Mouse (Mus musculus) embryonic facial prominence, embryonic 11.5 days (tissue): ENCODE measurements around the gene Adh1. TPM values are rescaled to one million over a fixed set of nuclear protein-coding genes. Genes with fewer than 3 reads are reported as not detected.

ENCODE experiments used
- ATAC-seq: fragments of 200-750 bp; cut with Nextera tagmentation; replicated peaks from 2 replicates; pipeline ENCODE4 v1.8.0; 2017; ENCODE audit warnings: low read depth; ENCODE audit not compliant: insufficient number of reproducible peaks, low FRiP score, low TSS enrichment
- DNase-seq: peaks from one replicate; pipeline ENCODE4 v3.0.0-alpha.2; 2015; ENCODE audit warnings: low spot score
- H3K27ac ChIP-seq: fragments of 300-500 bp; sonication (generic); replicated peaks from 2 replicates; pipeline ENCODE4 v1.5.1; 2014; ENCODE audit warnings: mild to moderate bottlenecking, low read depth, low read length, control low read depth
- H3K27me3 ChIP-seq: fragments of 300-500 bp; sonication (generic); 2 replicates; pipeline ENCODE4 v1.6.1; 2014; ENCODE audit warnings: mild to moderate bottlenecking, low read length, moderate library complexity, mixed read lengths; ENCODE audit not compliant: control insufficient read depth, insufficient read depth
- H3K36me3 ChIP-seq: fragments of 300-500 bp; sonication (generic); replicated peaks from 2 replicates; pipeline ENCODE4 v1.6.1; 2014; ENCODE audit warnings: low read depth, mild to moderate bottlenecking, low read length, moderate library complexity, mixed read lengths; ENCODE audit not compliant: control insufficient read depth, insufficient read depth
- H3K4me1 ChIP-seq: fragments of 300-500 bp; sonication (generic); 2 replicates; pipeline ENCODE4 v1.6.1; 2014; ENCODE audit warnings: low read length, mixed read lengths; ENCODE audit not compliant: control insufficient read depth, insufficient read depth
- H3K4me2 ChIP-seq: fragments of 300-500 bp; sonication (generic); 2 replicates; pipeline ENCODE4 v1.6.1; 2014; ENCODE audit warnings: low read depth, mild to moderate bottlenecking, control low read depth, low read length, moderate library complexity
- H3K4me3 ChIP-seq: fragments of 300-500 bp; sonication (generic); 2 replicates; pipeline ENCODE4 v1.5.1; 2014; ENCODE audit warnings: low read depth, low read length, control low read depth
- H3K9ac ChIP-seq: fragments of 300-500 bp; sonication (generic); replicated peaks from 2 replicates; pipeline ENCODE4 v1.6.1; 2014; ENCODE audit warnings: mild to moderate bottlenecking, control low read depth, low read length
- H3K9me3 ChIP-seq: fragments of 300-500 bp; sonication (generic); replicated peaks from 2 replicates; pipeline ENCODE4 v1.6.1; 2016; ENCODE audit warnings: mild to moderate bottlenecking, low read length, inconsistent platforms, mixed read lengths; ENCODE audit not compliant: control insufficient read depth
- WGBS: fragments of 180-500 bp; shearing (Covaris S2); extraction: QIAGEN DNeasy Blood & Tissue Kit; methylation state at CpG from one replicate; pipeline ENCODE4 v1.1.7; 2014; 5-methylcytosine and 5-hydroxymethylcytosine counted together
- polyA plus RNA-seq: library from polyadenylated mRNA; unstranded; fragments of >200 nt; fragmentation: Nextera tagmentation; extraction: Ambion mirVana; gene quantifications from 2 replicates; pipeline ENCODE4 v1.2.1, GENCODE M21; 2014

Gene Adh1
- polyA plus RNA-seq, 1 experiment from 2014 or later: not detected

DNA sequence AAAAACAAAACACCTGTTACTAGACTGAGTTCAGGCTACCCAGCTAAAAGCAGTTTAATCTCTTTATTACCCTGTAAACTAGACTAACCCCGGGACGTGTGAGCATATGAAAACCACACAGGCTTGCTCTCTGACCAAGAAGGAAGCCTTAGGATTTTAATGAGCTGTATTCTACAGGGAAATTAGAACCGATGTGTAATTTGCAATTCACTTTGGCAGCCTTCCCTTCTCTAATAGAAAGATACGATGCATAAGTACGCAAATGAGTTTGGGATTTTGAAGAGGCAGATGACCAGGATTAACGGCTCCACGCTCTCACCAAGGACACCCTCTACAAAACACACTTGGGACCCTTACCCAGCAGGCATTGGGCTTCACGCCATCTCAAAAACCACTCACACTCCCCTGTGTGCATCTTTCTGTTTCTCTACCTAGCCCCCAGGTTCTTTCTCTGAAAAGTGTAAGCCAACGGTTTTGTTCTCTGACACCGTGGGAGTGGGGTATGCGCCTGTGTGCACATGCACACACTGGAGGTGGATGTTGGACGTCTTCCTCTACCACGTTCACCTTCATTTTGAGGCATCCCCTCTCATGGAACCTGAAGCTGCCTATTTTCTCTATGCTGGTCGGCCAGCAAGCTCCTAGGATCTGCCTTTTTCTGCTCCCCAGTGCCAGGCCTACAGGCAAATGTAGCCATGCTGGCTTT is 18.6 kb upstream of the Adh1 start:
- 86% methylated on average over 14 of the region's 14 CpGs for WGBS
- ATAC-seq (no peak), DNase-seq (no peak)
- H3K27me3 ChIP-seq: no peaks in the 10 kb centered on the region
- H3K9ac ChIP-seq: no peak overlapping the region
- H3K4me1 ChIP-seq: no peaks in the 10 kb centered on the region
- no peak overlapping the region for H3K27ac ChIP-seq
- no peaks in the 10 kb centered on the region for H3K36me3 ChIP-seq
- no peak overlapping the region for H3K4me3 ChIP-seq
- H3K4me2 ChIP-seq: no peak overlapping the region
- H3K9me3 ChIP-seq: no peaks in the 10 kb centered on the region

DNA sequence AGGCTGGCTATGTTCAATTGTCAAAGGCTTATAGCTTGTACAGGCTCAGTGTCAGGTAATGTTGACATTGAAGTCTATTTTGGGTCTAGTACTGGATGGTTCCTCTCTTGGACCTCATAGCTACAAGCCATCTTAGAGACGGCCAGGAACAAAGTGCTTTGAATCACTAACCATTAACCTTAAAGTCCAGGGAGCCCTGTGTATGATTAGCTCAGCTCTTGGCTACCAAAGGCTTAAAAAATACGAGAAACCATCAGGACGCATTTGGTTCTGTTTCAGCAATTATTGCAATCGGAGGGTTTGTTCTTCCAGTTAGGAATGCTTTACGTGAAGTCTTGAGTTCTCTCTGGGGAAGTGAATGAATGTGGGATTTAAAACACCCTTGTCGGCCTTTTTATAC is 17.9 kb upstream of the Adh1 start:
- Histone ChIP-seq H3K4me1 (no peaks in the 10 kb centered on the region), H3K9me3 (no peaks in the 10 kb centered on the region), H3K9ac (no peak overlapping the region), H3K27ac (no peak overlapping the region), H3K27me3 (no peaks in the 10 kb centered on the region), H3K4me3 (no peak overlapping the region), H3K4me2 (no peak overlapping the region), H3K36me3 (no peaks in the 10 kb centered on the region)
- ATAC-seq (no peak), DNase-seq (no peak)
- 88% methylated on average over 6 of the region's 6 CpGs for WGBS

DNA sequence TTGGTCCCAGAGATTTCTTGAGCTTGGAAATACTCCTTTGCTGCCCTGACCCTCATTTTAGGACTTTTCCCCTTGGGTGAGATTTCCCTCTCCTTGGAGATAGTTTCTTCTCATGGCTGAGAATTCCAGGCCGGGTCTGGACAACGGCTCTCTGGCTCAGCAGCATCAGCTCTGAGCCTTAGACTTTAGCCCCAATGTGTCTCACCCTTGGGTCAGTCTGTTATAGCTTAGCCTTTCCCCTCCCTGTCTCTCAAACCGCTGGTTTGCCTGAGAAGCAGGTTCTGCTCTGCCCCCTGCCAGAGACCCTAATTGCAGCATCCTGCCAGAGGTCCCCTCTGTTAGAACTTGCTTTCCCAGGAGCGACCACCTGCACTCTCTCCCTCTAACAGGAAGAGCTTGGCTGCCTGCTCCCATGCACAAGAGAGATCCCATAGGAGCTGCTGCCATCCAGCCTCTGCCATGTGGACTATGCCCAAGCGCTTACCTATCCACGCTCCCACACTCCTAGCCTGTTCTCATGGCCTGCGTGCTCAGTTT is 16.4 kb upstream of the Adh1 start:
- Histone ChIP-seq H3K4me2 (no peak overlapping the region), H3K9ac (no peak overlapping the region), H3K27ac (no peak overlapping the region), H3K36me3 (no peaks in the 10 kb centered on the region), H3K4me3 (no peak overlapping the region), H3K4me1 (no peaks in the 10 kb centered on the region), H3K9me3 (no peaks in the 10 kb centered on the region), H3K27me3 (no peaks in the 10 kb centered on the region)
- DNase-seq: no peak
- no peak for ATAC-seq
- WGBS: 73% methylated on average over 7 of the region's 7 CpGs

DNA sequence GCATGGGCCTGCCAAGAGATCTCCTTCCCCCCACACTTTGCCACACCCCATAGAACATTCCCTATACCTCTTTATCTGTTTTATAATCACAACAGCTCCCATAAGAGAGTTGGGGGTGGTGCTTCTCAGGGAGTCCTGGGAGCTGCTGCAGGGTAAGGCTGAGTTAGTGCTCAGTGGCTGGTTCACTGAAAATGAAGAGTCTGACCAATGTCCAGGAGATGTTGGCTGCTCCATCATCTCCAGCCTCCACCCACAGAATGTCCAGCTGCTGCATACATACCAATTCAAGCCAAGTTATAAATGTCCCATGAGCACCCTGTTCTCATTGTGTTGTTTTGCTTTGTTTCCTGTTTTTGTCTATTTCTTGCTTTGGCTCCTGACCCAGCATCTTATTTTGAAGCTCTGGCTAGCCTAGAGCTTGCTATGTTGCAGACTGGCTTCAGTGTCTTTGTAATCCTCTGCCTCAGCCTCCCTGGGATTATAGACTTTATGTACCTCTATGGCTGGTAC is 14.2 kb upstream of the Adh1 start:
- no peaks in the 10 kb centered on the region for H3K9me3 ChIP-seq
- DNase-seq (no peak), ATAC-seq (no peak)
- no peaks in the 10 kb centered on the region for H3K36me3 ChIP-seq
- H3K9ac ChIP-seq: no peak overlapping the region
- H3K4me1 ChIP-seq: no peaks in the 10 kb centered on the region
- no peak overlapping the region for H3K27ac ChIP-seq
- H3K4me2 ChIP-seq: no peak overlapping the region
- H3K27me3 ChIP-seq: no peaks in the 10 kb centered on the region
- no peak overlapping the region for H3K4me3 ChIP-seq

DNA sequence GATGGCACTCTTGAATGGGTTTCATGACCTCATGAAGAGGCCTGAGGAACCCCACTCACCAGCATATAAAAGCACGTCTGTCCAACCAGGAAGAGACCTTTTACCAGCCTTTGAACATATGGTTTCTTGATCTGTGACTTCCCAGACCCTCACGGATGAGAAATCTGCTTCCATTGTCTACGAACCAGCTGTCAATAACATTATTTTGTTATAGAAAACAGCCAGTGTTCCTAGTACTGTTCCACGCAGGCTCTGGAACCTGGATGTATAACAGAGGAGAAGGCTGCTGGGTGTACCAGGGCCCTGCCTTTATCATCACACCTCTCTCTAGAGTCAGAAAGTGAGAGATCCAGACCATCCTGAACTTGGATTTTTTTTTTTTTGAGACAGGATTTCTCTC is 13.6 kb upstream of the Adh1 start:
- Histone ChIP-seq H3K9ac (no peak overlapping the region), H3K27me3 (no peaks in the 10 kb centered on the region), H3K4me2 (no peak overlapping the region), H3K27ac (no peak overlapping the region), H3K4me1 (no peaks in the 10 kb centered on the region), H3K9me3 (no peaks in the 10 kb centered on the region), H3K4me3 (no peak overlapping the region), H3K36me3 (no peaks in the 10 kb centered on the region)
- ATAC-seq: no peak
- no peak for DNase-seq
- WGBS: 84% methylated on average over 4 of the region's 4 CpGs

DNA sequence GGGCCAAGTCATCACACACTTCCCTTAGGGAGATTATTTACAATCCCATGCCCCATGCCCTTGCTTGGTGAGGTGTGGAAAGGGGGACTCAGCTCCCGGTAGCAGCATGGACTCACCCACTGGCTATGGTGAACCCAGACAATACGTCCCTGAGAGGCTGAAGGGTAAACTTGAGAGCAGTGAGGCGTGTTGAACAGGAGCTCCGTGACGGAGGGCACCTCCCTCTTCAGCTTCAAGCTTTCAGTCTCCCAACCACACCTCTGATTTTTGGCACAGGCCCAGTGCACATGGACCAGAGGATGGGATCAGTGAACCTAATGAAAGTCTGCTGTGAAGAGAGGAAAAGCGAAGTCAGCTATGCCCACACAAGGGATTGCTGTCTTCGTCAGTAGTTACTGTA is 12.8 kb upstream of the Adh1 start:
- Histone ChIP-seq H3K9me3 (no peaks in the 10 kb centered on the region), H3K27ac (no peak overlapping the region), H3K4me3 (no peak overlapping the region), H3K9ac (no peak overlapping the region), H3K27me3 (no peaks in the 10 kb centered on the region), H3K36me3 (no peaks in the 10 kb centered on the region), H3K4me1 (no peaks in the 10 kb centered on the region), H3K4me2 (no peak overlapping the region)
- WGBS: 85% methylated on average over 7 of the region's 7 CpGs
- DNase-seq: no peak
- no peak for ATAC-seq

DNA sequence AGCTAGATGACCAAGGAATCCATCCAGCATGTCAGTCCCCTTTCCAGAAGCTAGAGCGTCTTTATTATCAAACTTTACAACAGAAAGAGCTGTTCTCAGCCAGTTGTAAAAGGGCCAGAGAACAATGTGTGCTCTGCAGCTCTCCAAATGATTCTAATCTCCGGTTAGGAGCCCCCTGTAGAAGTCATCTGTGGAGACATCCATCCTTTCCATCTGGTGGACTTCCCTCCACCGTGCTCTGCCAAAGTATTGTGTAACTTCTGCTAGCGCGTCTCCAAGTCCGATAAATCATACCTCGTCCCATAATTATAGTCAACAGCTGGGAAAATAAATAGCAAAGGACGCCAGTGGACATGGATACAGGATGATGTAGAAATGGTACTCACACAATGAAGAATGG is 12.0 kb upstream of the Adh1 start:
- WGBS: 90% methylated on average over 8 of the region's 8 CpGs

DNA sequence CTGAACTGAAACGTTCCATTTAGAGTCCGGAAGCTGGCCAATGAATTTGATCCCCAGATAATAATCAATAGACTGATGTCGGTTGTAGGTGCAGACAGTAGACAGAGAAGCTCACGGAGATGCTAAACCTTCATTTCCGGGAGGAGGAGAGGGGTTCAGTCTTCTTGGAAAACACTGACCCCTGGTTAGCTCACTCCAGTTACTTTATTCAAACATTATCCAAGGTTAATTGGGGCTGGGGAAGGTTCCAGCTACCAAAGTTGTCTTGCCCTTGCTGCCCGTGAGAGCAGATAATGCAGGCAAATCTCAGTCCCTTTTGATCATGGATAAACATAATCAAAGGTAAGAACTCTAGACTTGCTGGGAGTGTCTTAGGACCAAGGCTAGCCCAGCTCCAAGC is 9.6 kb upstream of the Adh1 start:
- 83% methylated on average over 6 of the region's 6 CpGs for WGBS
- Histone ChIP-seq H3K4me3 (no peak overlapping the region), H3K9me3 (no peaks in the 10 kb centered on the region), H3K27me3 (no peaks in the 10 kb centered on the region), H3K9ac (no peak overlapping the region), H3K4me1 (no peaks in the 10 kb centered on the region), H3K27ac (no peak overlapping the region), H3K4me2 (no peak overlapping the region), H3K36me3 (no peaks in the 10 kb centered on the region)
- no peak for ATAC-seq
- DNase-seq: no peak

More for the DNA sequence above, 12.0 kb upstream of the Adh1 start:
- DNase-seq: no peak
- Histone ChIP-seq H3K36me3 (no peaks in the 10 kb centered on the region), H3K9ac (no peak overlapping the region), H3K4me1 (no peaks in the 10 kb centered on the region), H3K4me2 (no peak overlapping the region), H3K9me3 (no peaks in the 10 kb centered on the region), H3K4me3 (no peak overlapping the region), H3K27me3 (no peaks in the 10 kb centered on the region), H3K27ac (no peak overlapping the region)
- ATAC-seq: no peak
